Mouse (Mus musculus) heart, embryonic 11.5 days (tissue): ENCODE measurements around the gene Prr14. TPM values are rescaled to one million over a fixed set of nuclear protein-coding genes. Genes with fewer than 3 reads are reported as not detected.
A peak's percentile ranks its signal among the peaks of the same experiment; 100 is the strongest.
"Not testable (repeated sequence)": the region's sequence is repeated elsewhere in the genome, so short reads cannot be mapped to it uniquely, and the experiment has no call there.

Source experiments
- ATAC-seq: fragments of 200-750 bp; cut with Nextera tagmentation; replicated peaks from 2 replicates; pipeline ENCODE4 v1.8.0; 2017; ENCODE audit warnings: moderate library complexity; ENCODE audit not compliant: insufficient number of reproducible peaks, low FRiP score, low TSS enrichment
- H3K27ac ChIP-seq: fragments of 300-500 bp; sonication (generic); 2 replicates; pipeline ENCODE4 v1.5.1; 2014; ENCODE audit warnings: mild to moderate bottlenecking, low read depth, low read length
- H3K27me3 ChIP-seq: fragments of 300-500 bp; sonication (generic); 2 replicates; pipeline ENCODE4 v1.6.1; 2014; ENCODE audit warnings: mild to moderate bottlenecking, low read length, mixed read lengths; ENCODE audit not compliant: control insufficient read depth, insufficient read depth
- H3K36me3 ChIP-seq: fragments of 300-500 bp; sonication (generic); 2 replicates; pipeline ENCODE4 v1.6.1; 2014; ENCODE audit warnings: mild to moderate bottlenecking, low read length, moderate library complexity, mixed read lengths; ENCODE audit not compliant: control insufficient read depth, insufficient read depth
- H3K4me1 ChIP-seq: fragments of 300-500 bp; sonication (generic); 2 replicates; pipeline ENCODE4 v1.6.1; 2014; ENCODE audit warnings: low read length; ENCODE audit not compliant: control insufficient read depth, insufficient read depth
- H3K4me2 ChIP-seq: fragments of 300-500 bp; sonication (generic); 2 replicates; pipeline ENCODE4 v1.6.1; 2014; ENCODE audit warnings: mild to moderate bottlenecking, moderate library complexity
- H3K4me3 ChIP-seq: fragments of 300-500 bp; sonication (generic); 2 replicates; pipeline ENCODE4 v1.5.1; 2014; ENCODE audit warnings: low read depth, low read length
- H3K9ac ChIP-seq: fragments of 300-500 bp; sonication (generic); 2 replicates; pipeline ENCODE4 v1.6.1; 2014; ENCODE audit warnings: mild to moderate bottlenecking, low read depth, low read length, moderate library complexity
- H3K9me3 ChIP-seq: fragments of 300-500 bp; sonication (generic); replicated peaks from 2 replicates; pipeline ENCODE4 v1.6.1; 2016; ENCODE audit warnings: low read length; ENCODE audit not compliant: control insufficient read depth
- WGBS: fragments of 180-500 bp; shearing (Covaris S2); extraction: QIAGEN DNeasy Blood & Tissue Kit; methylation state at CpG from one replicate; pipeline ENCODE4 v1.1.7; 2014; ENCODE audit not compliant: insufficient replicate concordance; 5-methylcytosine and 5-hydroxymethylcytosine counted together
- polyA plus RNA-seq: library from polyadenylated mRNA; unstranded; fragments of >200 nt; fragmentation: Nextera tagmentation; extraction: Ambion mirVana; gene quantifications from 2 replicates; pipeline ENCODE4 v1.2.1, GENCODE M21; 2014

Prr14 gene
- polyA plus RNA-seq, 1 experiment from 2014 or later: 39.7 TPM

DNA sequence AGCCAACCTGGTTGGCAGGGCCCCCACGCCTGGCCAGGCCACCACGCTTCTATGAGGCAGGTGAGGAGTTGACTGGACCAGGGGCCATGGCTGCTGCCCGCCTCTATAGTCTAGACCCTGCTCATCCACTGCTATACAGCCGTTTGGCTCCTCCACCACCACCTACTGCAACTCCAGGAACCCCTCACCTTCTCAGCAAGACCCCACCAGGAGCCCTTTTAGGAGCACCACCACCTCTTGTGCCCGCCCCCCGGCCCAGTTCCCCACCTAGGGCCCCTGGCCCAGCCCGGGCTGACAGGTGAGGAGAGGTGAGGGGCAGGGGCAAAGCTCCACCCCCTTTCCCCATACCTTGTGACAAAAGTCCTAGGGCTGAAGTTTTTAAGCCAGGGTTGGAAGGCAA lies 30.6 kb downstream of the Prr14 start:
- Histone ChIP-seq H3K27me3 (no peaks in the 10 kb centered on the region), H3K4me2 (no peak overlapping the region), H3K4me1 (0 out of 2 replicates have a peak, but pooled peaks cover 2% of the 10 kb centered on the region), H3K4me3 (no peak overlapping the region), H3K27ac (no peak overlapping the region), H3K9me3 (no peaks in the 10 kb centered on the region), H3K9ac (no peak overlapping the region), H3K36me3 (peaks cover 39% of the 10 kb centered on the region)
- 96% methylated on average over 7 of the region's 7 CpGs for WGBS
- ATAC-seq: no peak

DNA sequence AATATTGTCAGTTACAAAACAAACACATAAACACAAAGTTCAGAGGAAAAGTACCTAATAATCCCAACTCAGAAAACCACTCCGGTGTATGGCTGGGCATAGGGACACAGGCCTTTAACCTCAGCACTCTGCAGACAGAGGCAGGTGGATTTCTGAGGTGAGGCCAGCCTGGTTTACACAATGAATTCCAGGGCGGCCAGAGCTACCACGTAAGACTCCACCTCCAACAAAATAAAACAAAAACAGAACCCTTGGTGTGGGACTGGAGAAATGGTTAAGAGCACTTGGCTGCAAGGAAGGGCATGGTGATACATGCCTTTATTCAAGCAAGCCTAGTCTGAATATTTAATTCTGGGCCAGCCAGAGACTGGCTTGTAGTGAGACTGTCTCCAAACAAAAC lies 32.4 kb downstream of the Prr14 start:
- Histone ChIP-seq H3K27ac (no peak overlapping the region), H3K4me2 (no peak overlapping the region), H3K27me3 (no peaks in the 10 kb centered on the region), H3K9me3 (no peaks in the 10 kb centered on the region), H3K9ac (no peak overlapping the region), H3K4me3 (no peak overlapping the region), H3K4me1 (0 out of 2 replicates have a peak, but pooled peaks cover 2% of the 10 kb centered on the region), H3K36me3 (peaks cover 28% of the 10 kb centered on the region)
- 86% methylated on average over 3 of the region's 3 CpGs for WGBS
- no peak for ATAC-seq

DNA sequence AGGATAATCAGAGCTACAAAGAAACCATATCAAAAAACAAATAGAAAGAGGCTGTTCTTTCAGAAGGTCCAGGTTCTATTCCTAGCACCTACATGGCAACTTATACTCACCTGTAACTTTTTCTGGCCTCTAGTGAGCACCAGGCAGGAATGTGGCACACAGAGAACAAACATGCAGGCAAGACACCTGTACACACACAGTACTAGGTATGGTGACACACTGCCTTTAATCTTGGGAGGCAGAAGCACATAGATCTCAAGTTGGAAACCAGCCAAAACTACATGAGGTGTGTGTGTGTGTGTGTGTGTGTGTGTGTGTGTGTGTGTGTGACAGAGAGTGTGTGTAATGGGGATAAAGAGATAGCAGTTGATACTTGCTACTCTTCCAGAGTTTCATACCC lies 35.2 kb downstream of the Prr14 start:
- no peak for ATAC-seq
- 0 out of 2 replicates have a peak, but pooled peaks cover 2% of the 10 kb centered on the region for H3K4me1 ChIP-seq
- no peaks in the 10 kb centered on the region for H3K27me3 ChIP-seq
- no peak overlapping the region for H3K9ac ChIP-seq
- H3K4me2 ChIP-seq: no peak overlapping the region
- H3K9me3 ChIP-seq: no peaks in the 10 kb centered on the region
- no peak overlapping the region for H3K4me3 ChIP-seq
- H3K27ac ChIP-seq: no peak overlapping the region
- H3K36me3 ChIP-seq: peaks cover 13% of the 10 kb centered on the region

DNA sequence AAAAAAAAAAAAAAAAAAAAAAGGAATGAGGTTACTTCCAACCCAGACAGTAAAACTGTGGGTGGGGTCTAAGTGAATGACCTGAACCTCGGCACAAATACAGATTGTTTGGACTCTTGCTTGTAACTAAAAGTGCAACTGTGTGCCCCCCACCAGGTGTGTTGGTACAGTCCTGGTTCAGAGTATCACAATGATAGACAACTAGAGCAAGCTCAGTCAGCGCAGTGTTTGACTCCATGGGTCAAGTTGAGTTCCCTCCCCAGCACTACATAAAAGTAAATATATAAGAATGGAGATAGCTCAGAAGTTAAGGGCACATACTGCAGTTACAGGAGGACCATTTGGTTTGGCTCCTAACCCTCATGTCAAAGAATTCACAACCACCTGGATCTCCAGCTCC lies 38.0 kb downstream of the Prr14 start:
- Histone ChIP-seq H3K27me3 (no peaks in the 10 kb centered on the region), H3K36me3 (no peaks in the 10 kb centered on the region), H3K9ac (no peak overlapping the region), H3K9me3 (no peaks in the 10 kb centered on the region), H3K4me2 (no peak overlapping the region), H3K4me3 (no peak overlapping the region), H3K27ac (no peak overlapping the region), H3K4me1 (0 out of 2 replicates have a peak, but pooled peaks cover 2% of the 10 kb centered on the region)
- WGBS: 77% methylated on average over 2 of the region's 2 CpGs
- ATAC-seq: no peak

DNA sequence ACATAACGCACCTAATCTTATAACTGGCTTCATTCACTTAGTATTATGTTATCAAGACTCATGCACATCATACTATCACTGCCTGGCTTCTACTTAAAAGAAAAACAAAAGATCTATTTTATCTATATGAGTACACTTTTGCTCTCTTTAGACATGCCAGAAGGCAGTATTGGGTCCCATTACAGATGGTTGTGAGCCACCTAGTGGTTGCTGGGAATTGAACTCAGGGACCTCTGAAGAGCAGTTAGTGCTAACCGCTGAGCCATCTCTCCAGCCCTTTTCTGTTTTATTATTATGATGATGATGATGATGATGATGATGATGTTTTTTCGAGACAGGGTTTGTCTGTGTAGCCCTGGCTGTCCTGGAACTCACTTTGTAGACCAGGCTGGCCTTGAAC lies 39.0 kb downstream of the Prr14 start:
- 36% methylated on average over 3 of the region's 3 CpGs for WGBS
- Histone ChIP-seq H3K4me1 (0 out of 2 replicates have a peak, but pooled peaks cover 2% of the 10 kb centered on the region), H3K27ac (no peak overlapping the region), H3K4me3 (no peak overlapping the region), H3K9me3 (no peaks in the 10 kb centered on the region), H3K9ac (no peak overlapping the region), H3K27me3 (no peaks in the 10 kb centered on the region), H3K4me2 (no peak overlapping the region), H3K36me3 (no peaks in the 10 kb centered on the region)
- ATAC-seq: no peak

DNA sequence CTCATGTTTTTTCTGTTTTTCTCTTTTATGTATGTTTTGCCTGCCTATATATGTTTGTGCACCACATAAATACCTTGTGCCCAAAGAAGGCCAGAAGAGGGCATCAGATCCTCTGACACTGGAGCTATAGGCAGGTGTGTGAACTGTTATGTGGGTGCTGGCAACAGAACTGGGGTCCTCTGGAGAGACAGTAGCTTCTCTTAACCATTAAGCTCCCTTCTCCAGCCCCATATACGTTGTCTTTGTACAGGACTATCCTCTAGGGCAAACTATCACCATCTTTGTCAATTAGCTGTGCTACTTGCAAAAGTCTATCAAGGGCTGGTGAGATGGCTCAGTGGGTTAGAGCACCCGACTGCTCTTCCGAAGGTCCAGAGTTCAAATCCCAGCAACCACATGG lies 48.9 kb downstream of the Prr14 start:
- 96% methylated on average over 3 of the region's 3 CpGs for WGBS
- ATAC-seq: no peak
- Histone ChIP-seq H3K4me3 (no peak overlapping the region), H3K9me3 (no peaks in the 10 kb centered on the region), H3K27ac (no peak overlapping the region), H3K36me3 (no peaks in the 10 kb centered on the region), H3K4me2 (no peak overlapping the region), H3K4me1 (peaks cover 6% of the 10 kb centered on the region), H3K9ac (no peak overlapping the region), H3K27me3 (no peaks in the 10 kb centered on the region)

DNA sequence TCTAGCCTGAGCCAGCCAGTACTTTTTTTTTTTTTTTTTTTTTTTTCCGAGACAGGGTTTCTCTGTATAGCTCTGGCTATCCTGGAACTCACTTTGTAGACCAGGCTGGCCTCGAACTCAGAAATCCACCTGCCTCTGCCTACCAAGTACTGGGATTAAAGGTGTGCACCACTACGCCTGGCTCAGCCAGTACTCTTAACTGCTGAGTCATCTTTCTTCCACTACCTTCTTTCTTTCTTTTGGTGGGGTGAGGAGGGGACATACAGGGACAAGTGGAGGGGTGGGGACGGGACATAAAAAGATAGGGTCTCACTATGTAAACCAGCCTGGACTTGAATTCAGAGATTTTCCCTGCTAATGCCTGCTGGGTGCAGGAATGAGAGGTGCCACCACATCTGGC lies 50.4 kb downstream of the Prr14 start:
- not testable (repeated sequence) for H3K9me3 ChIP-seq, H3K4me3 ChIP-seq, H3K36me3 ChIP-seq, ATAC-seq, H3K27me3 ChIP-seq, H3K9ac ChIP-seq, H3K4me2 ChIP-seq, H3K27ac ChIP-seq
- WGBS: 83% methylated on average over 3 of the region's 4 CpGs
- peaks cover 14% of the 10 kb centered on the region for H3K4me1 ChIP-seq

DNA sequence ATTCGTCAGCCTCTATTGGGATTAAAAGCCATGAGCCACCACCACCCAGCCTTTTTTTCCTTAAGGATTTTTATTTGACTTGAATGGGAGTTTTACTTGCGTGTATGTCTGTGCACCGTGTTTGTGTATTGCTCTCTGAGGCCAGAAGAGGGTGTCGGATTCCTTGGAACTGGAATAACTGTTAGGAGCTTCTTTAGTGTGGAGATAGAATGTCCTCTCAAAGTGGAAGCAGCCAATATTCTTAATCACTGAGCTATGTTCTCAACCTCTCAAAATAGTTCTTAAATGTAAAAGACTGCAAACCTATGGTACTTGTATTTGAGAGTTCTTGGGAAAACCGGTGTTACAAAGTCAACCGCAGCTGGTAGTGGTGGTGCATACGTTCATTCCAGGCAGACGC lies 51.8 kb downstream of the Prr14 start:
- H3K36me3 ChIP-seq: peaks cover 9% of the 10 kb centered on the region
- H3K27ac ChIP-seq: peak overlapping the region; percentile 98
- no peaks in the 10 kb centered on the region for H3K9me3 ChIP-seq
- peak overlapping the region; percentile 96; the same call in 1 of the 2 replicates for H3K9ac ChIP-seq
- H3K4me2 ChIP-seq: peak overlapping the region; percentile 69
- ATAC-seq: no peak
- peaks cover 14% of the 10 kb centered on the region for H3K4me1 ChIP-seq
- no peaks in the 10 kb centered on the region for H3K27me3 ChIP-seq
- peak overlapping the region; percentile 79 for H3K4me3 ChIP-seq
- 39% methylated on average over 8 of the region's 8 CpGs for WGBS

DNA sequence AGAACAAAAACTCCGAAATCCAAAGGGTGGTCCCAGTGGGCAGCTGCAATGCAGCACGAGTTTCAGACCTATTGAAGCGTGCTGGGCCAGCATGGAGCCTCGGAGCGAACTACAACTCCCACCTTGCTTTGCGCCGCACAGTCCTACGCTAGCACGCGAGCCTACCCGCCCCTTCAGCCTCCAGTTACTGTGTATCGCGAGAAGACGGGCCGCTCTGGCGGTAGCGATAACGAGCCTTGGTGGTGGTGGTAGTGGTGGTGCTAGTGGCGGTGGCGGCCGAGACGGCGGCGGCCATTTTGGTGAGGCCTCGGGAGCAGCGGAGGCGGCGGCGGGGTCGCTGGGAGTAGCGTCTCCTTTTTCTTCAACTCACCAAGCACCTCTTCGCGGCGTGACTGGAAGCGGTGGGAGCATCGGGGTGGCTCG lies 52.4 kb downstream of the Prr14 start, which contains the start of gene Srcap:
Gene Srcap, plus strand, starts transcription at position 176 of the 423 bp plus-strand sequence.
- Histone ChIP-seq H3K27me3 (no peaks in the 10 kb centered on the region), H3K36me3 (peaks cover 9% of the 10 kb centered on the region), H3K27ac (peak within 1 kb of the TSS; percentile 98), H3K9me3 (no peaks in the 10 kb centered on the region), H3K9ac (peak within 1 kb of the TSS; percentile 96), H3K4me3 (peak within 1 kb of the TSS; percentile 79), H3K4me2 (peak within 1 kb of the TSS; percentile 69), H3K4me1 (peaks cover 14% of the 10 kb centered on the region)
- ATAC-seq: peak; percentile 97
- 0% methylated on average over 35 of the region's 37 CpGs for WGBS
